Mouse (Mus musculus): ENCODE results near the gene Echdc3.

Gene Echdc3

DNA sequence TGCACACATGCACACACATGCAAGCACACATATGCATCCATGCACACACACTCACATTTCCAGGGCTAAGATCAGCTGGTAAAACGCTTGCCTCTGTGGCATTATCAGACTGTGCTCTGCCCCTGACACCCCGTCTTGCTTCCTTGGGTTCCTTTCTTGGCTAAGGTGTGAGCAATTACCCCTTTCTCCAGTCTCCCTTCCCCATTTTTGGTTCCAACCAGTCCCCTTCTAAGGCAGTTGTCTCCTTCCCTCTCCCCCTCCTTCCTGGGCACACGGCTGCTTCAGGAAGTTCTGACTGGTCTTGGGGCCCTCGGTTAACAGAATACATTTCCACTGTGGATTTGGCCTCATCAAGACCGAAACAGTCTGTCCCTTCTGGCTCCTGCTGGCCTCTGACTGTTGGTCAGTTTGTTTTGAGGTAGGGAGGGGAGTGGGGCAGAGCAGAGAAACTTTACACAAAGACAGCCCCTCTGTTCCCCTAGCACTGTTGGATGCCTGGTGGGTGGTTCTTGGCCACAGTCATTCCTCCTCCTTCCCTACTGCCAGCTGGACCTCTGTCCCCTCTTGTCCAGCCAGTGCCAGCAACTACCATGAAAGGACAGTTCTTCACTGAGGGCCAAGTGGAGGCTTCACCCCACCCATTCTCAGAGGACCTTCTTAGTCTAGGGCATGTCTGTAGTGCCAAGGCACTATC is 16.9 kb upstream of the Echdc3 start:
- ChIA-PET POLR2A (interaction anchor here in 1 of 4 experiments (0.9 kb wide), 1 partner anchor 55 kb away, joined by 3 read pairs; no protein-coding TSS in a partner anchor), CTCF (interaction anchor here in 2 of 4 experiments (0.7 kb wide), 2 partner anchors 22 to 56 kb away, joined by 3 read pairs; no protein-coding TSS in a partner anchor)

DNA sequence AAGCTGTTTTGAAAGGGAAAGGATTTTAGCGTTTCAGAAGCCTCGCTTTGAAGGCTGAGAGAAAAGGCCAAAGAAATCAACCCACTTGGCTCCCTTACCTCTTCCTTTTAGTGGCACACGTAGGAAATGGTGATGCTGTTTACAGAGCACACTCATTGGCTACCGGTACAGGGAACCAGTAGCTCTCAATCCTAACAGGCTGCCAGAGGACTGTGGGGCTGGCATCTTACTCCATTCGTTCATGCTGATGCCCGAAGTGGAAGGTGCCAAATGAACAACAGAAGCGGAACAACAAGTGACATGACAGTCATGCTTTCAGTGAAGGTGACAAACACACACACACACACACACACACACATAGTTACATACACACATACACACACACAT is 14.2 kb upstream of the Echdc3 start:
- ChIA-PET POLR2A (no interaction called here), CTCF (no interaction called here)

DNA sequence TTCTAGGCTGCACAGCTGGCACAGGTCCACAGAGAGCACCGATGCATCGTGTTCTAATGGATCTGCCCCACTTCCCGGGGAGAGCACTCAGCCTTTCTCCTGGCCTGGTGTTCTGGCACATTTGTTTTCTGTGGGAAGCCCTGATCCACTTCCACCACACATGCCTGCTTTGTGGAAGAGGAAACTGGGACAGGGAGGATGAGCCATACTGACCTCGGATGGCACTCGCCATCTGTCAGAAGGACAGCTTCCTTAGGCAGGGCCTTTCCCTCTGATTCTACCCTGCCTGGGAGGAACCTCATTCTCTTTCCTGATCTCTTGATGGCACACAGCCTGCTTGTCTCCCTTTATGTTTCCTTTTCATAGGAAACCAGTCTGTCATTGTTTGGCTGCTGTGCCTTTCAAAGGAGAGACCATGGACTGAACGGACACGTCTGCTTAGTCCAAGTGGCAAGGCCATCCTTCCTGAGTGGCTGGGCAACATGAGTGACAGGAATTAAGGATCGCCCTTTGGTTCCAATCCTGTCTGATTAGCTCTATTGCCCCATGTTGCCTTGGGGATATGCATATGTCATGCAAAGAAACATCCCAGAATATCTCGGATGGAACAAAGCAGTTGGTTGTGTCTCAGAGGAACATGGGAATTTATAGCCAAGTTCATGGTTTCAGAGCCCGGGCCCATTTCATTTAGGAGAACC is 13.7 kb upstream of the Echdc3 start:
- POLR2A ChIA-PET, result no interaction called here
- CTCF ChIA-PET, result no interaction called here

DNA sequence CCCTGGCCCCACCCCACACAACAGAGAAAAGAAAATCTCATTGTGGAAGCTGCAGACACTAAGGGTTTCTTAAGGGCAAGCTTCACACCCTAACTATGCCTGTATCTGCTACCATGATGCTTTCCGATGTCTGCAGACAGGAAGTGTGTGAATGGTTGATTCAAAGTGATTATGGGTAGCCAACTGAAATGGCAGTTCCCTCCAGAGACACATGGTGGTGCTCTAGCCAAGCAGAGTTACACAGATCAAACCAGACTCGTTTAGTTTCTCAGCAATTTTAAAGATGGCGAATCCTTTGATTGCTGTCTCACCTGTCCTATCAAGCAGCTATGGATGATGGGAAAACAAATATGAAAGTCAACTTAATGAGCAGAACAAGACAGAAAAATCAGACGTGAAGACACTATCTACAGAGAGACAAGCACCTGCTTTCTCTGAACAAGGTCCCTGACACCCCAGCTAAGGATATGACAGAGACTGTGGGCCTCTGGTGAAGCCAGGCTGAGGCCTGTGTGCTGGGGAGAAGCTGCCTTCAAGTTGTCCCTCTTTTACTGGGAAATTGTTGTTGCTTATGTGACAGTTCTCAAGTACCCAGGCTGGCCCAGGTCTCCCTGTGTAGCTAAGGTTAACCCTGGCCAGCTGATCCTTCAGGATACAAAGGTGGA is 7.4 kb upstream of the Echdc3 start:
- ChIA-PET POLR2A (interaction anchor here in 2 of 4 experiments (0.6 to 1.4 kb wide), 4 partner anchors 131 to 229 kb away, joined by 3 to 4 read pairs (median 4); no protein-coding TSS in a partner anchor), CTCF (interaction anchor here in 3 of 4 experiments (0.7 to 1.8 kb wide), 7 partner anchors 12 to 186 kb away, joined by 3 to 9 read pairs (median 4); no protein-coding TSS in a partner anchor)

DNA sequence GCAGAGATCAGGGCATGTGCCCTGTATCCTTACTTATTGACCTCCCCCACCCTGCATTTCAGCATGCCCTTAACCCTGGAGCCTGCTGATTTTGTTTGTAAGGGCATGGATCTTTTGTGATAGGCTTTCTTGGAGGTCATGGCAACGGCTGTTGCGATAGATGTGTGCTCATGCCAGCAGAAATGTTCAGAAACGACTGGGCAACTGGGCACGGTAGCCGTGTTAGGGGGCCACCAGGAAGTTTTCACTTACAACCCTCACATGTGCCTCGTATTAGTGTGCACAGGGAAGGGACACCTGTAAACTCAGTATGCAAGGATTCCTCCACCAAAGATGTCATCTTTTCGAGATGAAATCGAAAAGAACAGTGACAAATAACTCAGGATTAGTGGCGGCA is 508 bp downstream of the Echdc3 start:
- POLR2A ChIA-PET, result interaction anchor here in 1 of 4 experiments (1.4 kb wide), 1 partner anchor 23 kb away, joined by 3 read pairs; no protein-coding TSS in a partner anchor
- CTCF ChIA-PET, result no interaction called here

DNA sequence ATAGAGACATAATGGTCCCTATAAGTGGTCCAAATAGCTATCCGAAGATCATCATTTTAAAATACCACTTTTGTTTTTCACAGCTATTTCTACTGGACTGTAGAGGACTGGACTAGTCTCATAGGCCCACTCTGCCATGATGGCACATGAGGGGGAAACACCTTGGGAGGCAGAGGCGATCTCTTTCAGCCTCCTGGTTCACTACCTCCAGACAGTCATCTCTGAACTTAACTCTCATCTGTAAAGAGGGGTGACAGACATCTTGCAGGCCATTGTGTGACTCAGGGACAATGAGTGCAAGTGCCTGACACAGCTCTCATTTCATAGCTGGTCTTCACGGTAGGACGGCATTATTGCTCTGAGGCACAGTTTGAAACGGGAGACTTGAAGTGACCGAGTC is 2.0 kb downstream of the Echdc3 start:
- ChIA-PET CTCF (no interaction called here), POLR2A (interaction anchor here in 1 of 4 experiments (0.7 kb wide), 1 partner anchor 24 kb away, joined by 3 read pairs; no protein-coding TSS in a partner anchor)

DNA sequence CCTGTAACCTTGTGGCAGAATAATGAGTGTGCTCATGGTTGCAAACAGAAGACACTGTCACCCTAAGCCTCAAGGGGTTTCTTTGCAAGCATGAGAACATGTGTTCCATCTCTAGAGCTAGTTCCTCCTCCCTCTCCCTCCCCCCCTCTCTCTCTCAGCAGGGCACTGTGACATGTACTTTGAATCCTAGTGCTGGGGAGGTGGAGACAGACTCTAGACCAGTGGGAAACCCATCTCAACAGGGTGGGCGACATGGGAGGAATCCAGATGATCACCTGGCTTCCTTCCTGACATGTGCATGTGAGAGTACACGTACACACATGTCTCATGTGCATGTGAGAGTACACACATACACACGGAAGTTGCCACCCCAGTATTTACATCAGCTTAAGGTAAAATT is 3.1 kb downstream of the Echdc3 start:
- ChIA-PET POLR2A (interaction anchor here in 3 of 4 experiments (0.6 to 0.9 kb wide), 5 partner anchors 98 to 1343 kb away, joined by 3 to 5 read pairs (median 3); no protein-coding TSS in a partner anchor), CTCF (interaction anchor here in 1 of 4 experiments (0.7 kb wide), 1 partner anchor 329 kb away, joined by 4 read pairs; no protein-coding TSS in a partner anchor)

DNA sequence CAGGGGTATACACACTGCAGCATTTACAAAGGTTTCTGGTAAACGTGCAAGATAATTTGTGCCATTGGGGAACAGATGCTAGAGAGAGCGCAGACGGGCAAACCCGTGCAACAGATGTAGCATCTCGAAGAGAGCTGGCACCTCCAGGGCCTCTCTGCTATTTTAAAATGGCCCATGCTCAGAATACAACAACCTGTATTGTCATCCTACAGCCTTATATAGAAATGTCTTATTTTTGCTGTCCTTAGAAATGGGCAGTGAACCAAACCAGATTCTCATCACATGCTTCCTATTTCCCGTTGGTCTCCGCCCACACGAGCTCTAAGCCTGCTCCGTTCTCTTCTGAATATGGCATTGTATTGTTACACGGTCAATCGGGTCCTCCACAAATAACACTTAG is 3.7 kb downstream of the Echdc3 start:
- ChIA-PET POLR2A (interaction anchor here in 3 of 4 experiments (0.6 to 0.9 kb wide), 5 partner anchors 98 to 1344 kb away, joined by 3 to 5 read pairs (median 3); no protein-coding TSS in a partner anchor), CTCF (interaction anchor here in 2 of 4 experiments (0.7 kb wide), 2 partner anchors 329 to 333 kb away, joined by 3 to 4 read pairs; no protein-coding TSS in a partner anchor)

DNA sequence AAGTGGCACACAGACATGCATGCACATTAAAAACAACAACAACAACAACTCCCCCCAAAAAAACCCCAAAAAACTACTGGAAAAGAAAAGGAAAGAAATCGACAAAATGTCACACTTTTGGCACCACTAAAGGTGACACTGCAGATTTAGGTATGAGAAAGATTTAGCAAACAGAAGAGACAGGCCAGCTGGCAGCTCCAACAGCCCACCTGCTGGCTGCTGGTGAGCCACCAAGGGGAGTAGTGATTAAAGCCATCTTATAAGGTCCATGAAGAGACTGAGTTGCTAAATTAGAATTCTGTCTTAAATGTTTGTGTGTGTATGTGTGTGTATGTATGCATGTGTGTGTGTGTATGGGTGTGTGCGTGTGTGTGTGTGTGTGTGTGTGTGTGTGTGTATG is 5.1 kb downstream of the Echdc3 start:
- ChIA-PET POLR2A (interaction anchor here in 1 of 4 experiments (0.6 kb wide), 1 partner anchor 43 kb away, joined by 3 read pairs; no protein-coding TSS in a partner anchor), CTCF (interaction anchor here in 1 of 4 experiments (0.6 kb wide), 1 partner anchor 24 kb away, joined by 3 read pairs; no protein-coding TSS in a partner anchor)

DNA sequence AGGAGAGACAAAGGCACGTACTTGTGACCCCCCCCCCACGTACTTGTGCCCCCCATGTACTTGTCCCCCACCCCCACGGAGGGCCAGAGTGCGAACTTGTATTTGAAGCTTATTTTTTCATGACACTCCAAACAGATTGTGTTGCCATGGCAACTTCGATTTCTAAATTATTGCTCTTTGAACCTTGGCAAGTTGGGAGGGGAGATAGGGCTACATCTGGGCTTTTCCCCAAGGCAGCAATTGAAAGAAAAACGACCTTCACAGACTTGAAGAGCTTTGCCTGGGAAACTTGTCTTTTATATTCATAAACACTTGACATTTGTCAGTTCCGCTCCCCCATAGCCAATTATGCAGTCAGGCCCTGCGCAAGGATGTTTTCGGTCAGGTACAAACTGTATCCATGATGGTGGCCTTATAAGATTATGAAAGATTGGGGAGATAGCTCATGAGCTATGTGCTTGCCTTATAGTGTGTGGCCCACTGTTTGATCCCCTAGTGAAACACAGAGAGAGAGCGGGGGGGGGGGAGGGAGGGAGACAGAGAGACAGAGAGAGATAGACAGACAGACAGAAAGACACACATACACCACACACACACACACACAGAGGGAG is 16.4 kb downstream of the Echdc3 start:
- POLR2A ChIA-PET, result no interaction called here
- CTCF ChIA-PET, result no interaction called here

DNA sequence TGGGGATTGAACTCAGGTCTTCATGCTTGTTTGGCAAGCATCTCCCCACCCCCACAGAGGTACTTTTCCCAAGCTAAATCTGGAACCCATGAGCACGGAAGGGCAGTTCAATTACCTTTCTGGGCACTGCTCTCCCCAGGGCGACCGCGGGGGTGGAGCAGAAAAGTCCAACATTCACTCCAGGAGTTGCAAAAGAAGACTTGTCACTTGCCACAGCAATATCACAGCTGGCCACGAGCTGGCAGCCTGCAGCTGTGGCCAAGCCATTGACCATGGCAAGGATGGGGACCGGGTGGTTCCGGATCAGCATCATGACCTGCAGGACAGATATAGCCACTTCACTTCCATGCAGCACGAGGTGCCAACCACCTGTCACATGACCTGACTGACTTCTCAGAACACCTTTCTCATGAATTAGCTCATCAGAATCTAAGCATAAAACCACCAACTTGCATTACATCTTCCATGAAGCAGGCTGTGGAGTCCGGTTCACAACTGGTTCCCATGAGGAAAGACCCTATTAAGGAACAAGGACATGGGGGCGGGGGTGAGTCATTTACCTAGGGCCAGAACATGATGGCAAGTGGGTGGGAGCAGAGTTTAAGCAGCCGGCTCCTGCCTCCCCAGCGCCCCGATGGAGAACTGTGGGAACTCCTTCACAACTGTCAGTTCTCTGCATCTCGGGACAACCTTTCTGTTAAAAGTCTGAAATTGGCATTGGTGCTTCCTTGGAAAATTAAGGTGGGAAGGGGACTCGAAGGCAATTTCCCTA is 17.2 kb downstream of the Echdc3 start:
- POLR2A ChIA-PET, result interaction anchor here in 1 of 4 experiments (0.6 kb wide), 1 partner anchor 829 kb away, joined by 9 read pairs; no protein-coding TSS in a partner anchor
- CTCF ChIA-PET, result no interaction called here

DNA sequence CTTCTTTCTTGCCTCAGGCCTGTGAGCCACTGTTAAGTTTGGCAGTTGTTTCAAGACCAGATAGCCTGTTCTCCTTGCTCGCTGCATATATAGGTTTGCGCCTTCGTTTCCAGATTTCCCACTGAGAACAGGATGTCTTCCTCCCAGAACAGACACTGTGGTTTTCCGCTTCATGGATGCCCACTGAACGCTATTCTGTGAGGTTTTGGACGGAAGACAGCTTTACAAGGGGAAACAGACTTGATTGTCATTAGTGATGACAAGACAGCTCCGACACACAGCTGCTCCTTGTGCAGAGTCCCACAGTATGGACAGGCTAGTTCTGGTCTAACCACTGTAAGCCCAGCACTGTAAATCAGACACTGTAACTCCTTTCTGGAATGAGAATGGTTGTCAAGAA is 18.3 kb downstream of the Echdc3 start:
- CTCF ChIA-PET, result interaction anchor here in 1 of 4 experiments (0.5 to 1.4 kb wide), 2 partner anchors 211 to 850 kb away, joined by 3 read pairs; no protein-coding TSS in a partner anchor
- POLR2A ChIA-PET, result no interaction called here

DNA sequence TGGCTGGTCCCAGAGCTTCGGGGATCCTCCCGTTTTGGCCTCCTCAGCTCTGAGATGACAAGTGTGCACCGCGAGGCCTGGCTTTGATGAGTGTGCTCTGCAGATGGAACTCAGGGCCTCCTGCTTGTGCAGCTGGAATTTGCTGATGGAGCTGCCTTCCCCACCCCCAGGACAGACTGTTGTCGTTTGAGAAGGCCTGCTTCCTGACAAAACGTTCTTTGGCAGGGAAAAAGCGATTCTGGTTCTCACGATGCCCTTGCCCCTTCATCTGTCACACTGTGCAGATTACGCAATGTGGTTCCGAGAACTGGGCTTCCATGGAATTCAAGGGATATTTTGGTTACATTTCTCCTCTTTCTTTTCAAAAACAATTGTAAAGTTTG is 19.3 kb downstream of the Echdc3 start:
- ChIA-PET POLR2A (interaction anchor here in 1 of 4 experiments (1.2 kb wide), 1 partner anchor 183 kb away, joined by 3 read pairs; no protein-coding TSS in a partner anchor), CTCF (interaction anchor here in 2 of 4 experiments (0.6 to 1.4 kb wide), 2 partner anchors 211 to 1385 kb away, joined by 3 read pairs; no protein-coding TSS in a partner anchor)

DNA sequence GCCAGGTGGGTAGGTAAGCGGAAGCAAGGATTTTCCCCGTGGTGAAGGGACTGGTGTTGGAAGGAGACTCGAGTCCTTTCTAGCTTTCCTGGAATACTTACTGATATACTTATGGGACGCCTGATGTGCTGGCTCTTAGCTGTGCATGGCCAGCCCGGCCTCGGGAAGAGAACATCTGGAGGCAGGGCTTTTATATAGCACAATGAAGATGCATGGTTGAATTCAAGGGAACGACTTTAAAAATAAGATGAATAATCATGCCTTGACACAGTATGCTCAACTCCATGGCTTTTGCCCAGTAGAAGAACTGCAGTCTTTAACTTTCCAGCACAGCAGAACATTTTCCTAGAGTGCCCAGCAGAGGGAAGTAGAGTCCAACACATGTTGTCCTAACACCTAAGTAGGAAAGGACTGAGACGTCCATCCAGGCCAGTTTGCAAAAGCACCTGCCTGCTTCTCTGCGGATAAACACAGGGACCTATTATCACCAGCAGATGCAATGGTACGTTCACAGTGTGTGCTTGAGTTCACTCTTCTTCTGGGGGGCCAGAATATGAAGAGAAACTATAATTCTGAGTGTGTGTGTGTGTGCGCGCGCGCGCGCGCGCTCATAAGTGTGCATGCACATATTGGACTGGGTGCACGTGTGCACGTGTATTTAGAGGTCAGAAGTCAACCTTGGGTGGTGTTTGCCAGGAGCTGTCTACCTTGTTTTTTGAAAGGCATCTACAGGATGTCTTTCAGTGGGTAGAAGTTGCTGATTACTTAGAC is 19.8 kb downstream of the Echdc3 start:
- CTCF ChIA-PET, result interaction anchor here in 2 of 4 experiments (0.6 to 1.4 kb wide), 2 partner anchors 212 to 1384 kb away, joined by 3 read pairs; no protein-coding TSS in a partner anchor
- POLR2A ChIA-PET, result interaction anchor here in 1 of 4 experiments (1.2 kb wide), 1 partner anchor 183 kb away, joined by 3 read pairs; no protein-coding TSS in a partner anchor

DNA sequence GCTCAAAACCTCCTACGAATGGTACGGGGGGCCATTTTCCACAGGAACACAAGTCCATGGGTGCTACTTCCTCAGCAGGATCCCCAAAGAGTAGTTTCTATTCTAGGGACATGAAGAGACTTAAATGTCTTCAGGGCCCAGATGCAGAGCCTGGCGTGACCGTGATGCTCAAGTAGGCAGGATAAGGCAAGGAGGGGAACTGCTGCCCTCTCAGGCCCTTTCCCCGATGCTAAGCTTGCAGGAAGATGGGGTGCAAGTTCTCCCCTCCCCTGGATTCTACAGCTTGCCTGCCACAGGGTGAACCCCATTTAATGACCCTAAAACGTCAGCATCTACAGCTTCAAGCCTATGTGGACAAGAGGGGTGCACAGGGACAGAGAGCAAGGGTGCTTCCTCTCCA is 22.8 kb downstream of the Echdc3 start:
- ChIA-PET POLR2A (no interaction called here), CTCF (no interaction called here)

DNA sequence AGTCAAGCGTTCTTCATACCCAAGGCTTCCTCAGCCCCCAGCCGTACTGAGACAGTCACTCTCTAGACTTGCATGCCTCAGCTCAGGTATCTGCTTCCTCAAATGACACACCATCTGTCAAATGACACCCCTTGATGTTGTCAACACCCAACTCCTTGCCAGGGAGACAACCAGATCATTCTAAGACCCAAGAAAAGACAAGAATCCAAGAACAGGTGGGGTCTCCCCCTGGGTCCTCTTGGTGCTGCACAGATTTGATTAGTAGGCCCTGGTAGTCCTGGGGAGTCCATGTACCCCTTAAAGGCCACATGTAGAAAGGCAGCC is 23.2 kb downstream of the Echdc3 start:
- ChIA-PET POLR2A (no interaction called here), CTCF (no interaction called here)

DNA sequence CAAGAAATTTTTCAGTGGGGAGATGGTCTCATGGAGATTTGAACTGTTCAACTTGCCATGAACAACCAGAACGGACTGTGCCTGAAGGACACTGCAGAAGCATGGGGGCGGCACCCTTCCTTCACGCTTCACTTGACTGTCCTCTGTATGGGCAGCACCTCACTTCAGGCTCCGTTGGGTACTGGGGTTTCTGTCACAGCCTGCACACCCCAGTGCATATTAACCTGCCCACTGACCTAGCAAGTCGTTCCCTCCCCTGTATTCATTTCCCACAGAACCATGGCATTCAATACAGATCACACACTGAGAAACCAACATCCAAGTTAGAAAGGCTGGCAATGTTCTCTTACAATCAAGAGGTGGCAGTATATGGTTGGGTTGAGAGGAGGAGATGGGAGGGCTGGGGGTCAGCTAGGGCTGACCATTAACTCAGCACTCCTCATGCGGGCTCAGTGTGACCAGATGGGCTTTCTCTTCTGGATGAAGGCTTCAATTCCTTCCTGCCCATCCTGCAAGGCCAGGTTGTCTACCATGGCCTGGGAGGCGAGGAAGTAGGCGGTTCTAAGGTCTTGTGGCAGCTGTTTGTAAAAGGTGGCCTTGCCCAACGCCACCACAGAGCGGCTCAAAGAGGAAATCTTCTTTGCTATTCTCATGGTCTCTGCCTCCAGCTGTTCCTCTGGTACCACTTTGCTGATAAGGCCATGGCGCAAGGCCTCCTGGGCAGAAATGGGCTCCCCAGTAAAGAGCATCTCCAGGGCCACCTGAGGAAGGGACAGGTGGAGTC is 23.8 kb downstream of the Echdc3 start:
- CTCF ChIA-PET, result no interaction called here
- POLR2A ChIA-PET, result interaction anchor here in 1 of 4 experiments (0.5 kb wide), 1 partner anchor 1104 kb away, joined by 8 read pairs; no protein-coding TSS in a partner anchor

All from embryonic stem cell, embryonic (primary cell).